Comparison of ENCODE assay signal across 16 mouse cellular contexts in the genomic region with DNA sequence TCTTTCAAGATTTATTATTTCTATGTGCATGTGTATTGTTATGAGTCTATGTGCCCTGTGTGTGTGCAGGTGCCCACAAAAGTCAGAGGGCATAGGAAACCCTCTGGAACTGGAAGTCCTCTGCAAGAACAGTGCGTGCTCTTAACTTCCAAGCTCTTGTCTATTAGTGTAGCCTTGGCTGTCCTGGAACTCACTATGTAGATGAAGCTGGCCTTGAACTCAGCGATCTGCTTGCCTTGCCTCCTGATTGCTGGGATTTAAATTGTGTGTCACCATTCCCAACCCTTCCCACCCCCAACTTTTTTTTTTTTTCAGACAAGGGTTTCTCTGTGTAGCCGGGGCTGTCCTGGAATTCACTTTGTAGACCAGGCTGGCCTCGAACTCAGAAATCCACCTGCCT.
"Had no signal": no experiment of that assay in that cellular context is flagged by ENCODE, and none has a peak within 500 bp of the region (broad histone marks: within the 10 kb centered on the region; RNA-seq: fewer than 3 reads in every experiment).

No protein-coding gene starts in this region.

- H3K9ac ChIP-seq: neural tube, embryonic 12.5 days; neural tube, embryonic 13.5 days; neural tube, embryonic 15.5 days; stomach, embryonic 15.5 days had no signal

- H3K27me3 ChIP-seq: neural tube, embryonic 12.5 days; neural tube, embryonic 13.5 days; neural tube, embryonic 15.5 days; stomach, embryonic 15.5 days had no signal

- H3K4me3 ChIP-seq: neural tube, embryonic 12.5 days; neural tube, embryonic 13.5 days; neural tube, embryonic 15.5 days; stomach, embryonic 15.5 days had no signal

- H3K4me2 ChIP-seq: neural tube, embryonic 12.5 days; neural tube, embryonic 13.5 days; neural tube, embryonic 15.5 days; stomach, embryonic 15.5 days had no signal

- H3K9me3 ChIP-seq: neural tube, embryonic 12.5 days; neural tube, embryonic 13.5 days; neural tube, embryonic 15.5 days; stomach, embryonic 15.5 days had no signal

- DNase-seq: retina, postnatal 1 day; right cerebral cortex, adult 18-20 months; right cerebral cortex, postnatal 14 days; right cerebral cortex, postnatal 25 days; right cerebral cortex, postnatal 4 days; spleen, adult 18-20 months; thymus, adult 18-20 months; thymus, adult 2 months; thymus, postnatal 14 days; thymus, postnatal 25 days; thymus, postnatal 36 days; thymus, postnatal 4 days had no signal

- H3K36me3 ChIP-seq: neural tube, embryonic 12.5 days; neural tube, embryonic 13.5 days; neural tube, embryonic 15.5 days; stomach, embryonic 15.5 days had no signal

- H3K27ac ChIP-seq: neural tube, embryonic 12.5 days; neural tube, embryonic 13.5 days; neural tube, embryonic 15.5 days had no signal
